Mouse (Mus musculus): ENCODE results near the gene Coro7.
"Not testable (repeated sequence)": the region's sequence is repeated elsewhere in the genome, so short reads cannot be mapped to it uniquely, and the experiment has no call there.

The Coro7 gene

GRCm38 (mm10) chr16:4680922-4681455, 1.4 kb upstream of the Coro7 start:
- DNase-seq, result not testable (repeated sequence)

GRCm38 (mm10) chr16:4678080-4678479, 1.5 kb downstream of the Coro7 start:
- no peak for DNase-seq

- DNase-seq, result no peak
Measured at GRCm38 (mm10) chr16:4676836-4677235, 2.7 kb downstream of the Coro7 start.

GRCm38 (mm10) chr16:4674091-4674490, 5.5 kb downstream of the Coro7 start:
- DNase-seq, result no peak

GRCm38 (mm10) chr16:4670317-4670716, 9.3 kb downstream of the Coro7 start:
- peak in 1 of 2 experiments; percentile 46 for DNase-seq

- peak; percentile 84 to 91 for DNase-seq
Measured at GRCm38 (mm10) chr16:4667190-4667808, 12.3 kb downstream of the Coro7 start.

GRCm38 (mm10) chr16:4665726-4666125, 13.9 kb downstream of the Coro7 start:
- peak in 1 of 2 experiments; percentile 72 for DNase-seq

- DNase-seq, result no peak
Measured at GRCm38 (mm10) chr16:4663806-4664205, 15.8 kb downstream of the Coro7 start.

- DNase-seq, result no peak
Measured at GRCm38 (mm10) chr16:4661605-4662004, 18.0 kb downstream of the Coro7 start.

- DNase-seq, result no peak
Measured at GRCm38 (mm10) chr16:4659326-4659725, 20.3 kb downstream of the Coro7 start.

GRCm38 (mm10) chr16:4658781-4659245, 20.8 kb downstream of the Coro7 start:
- DNase-seq, result no peak

- peak in 1 of 2 experiments; percentile 49 for DNase-seq
Measured at GRCm38 (mm10) chr16:4656571-4657081, 23.0 kb downstream of the Coro7 start.

- DNase-seq, result no peak
Measured at GRCm38 (mm10) chr16:4655764-4656570, 23.6 kb downstream of the Coro7 start.

- peak; percentile 67 to 70 for DNase-seq
Measured at GRCm38 (mm10) chr16:4655251-4655734, 24.3 kb downstream of the Coro7 start.

GRCm38 (mm10) chr16:4654706-4655105, 24.9 kb downstream of the Coro7 start:
- DNase-seq, result peak; percentile 76 to 83

- DNase-seq, result peak; percentile 55 to 80
Measured at GRCm38 (mm10) chr16:4652707-4653416, 26.7 kb downstream of the Coro7 start.

- no peak for DNase-seq
Measured at GRCm38 (mm10) chr16:4651624-4652023, 28.0 kb downstream of the Coro7 start.

- no peak for DNase-seq
Measured at GRCm38 (mm10) chr16:4651081-4651480, 28.5 kb downstream of the Coro7 start.

GRCm38 (mm10) chr16:4650161-4650560, 29.4 kb downstream of the Coro7 start:
- DNase-seq, result no peak

- DNase-seq, result no peak
Measured at GRCm38 (mm10) chr16:4649692-4650091, 29.9 kb downstream of the Coro7 start.

GRCm38 (mm10) chr16:4649211-4649610, 30.4 kb downstream of the Coro7 start:
- DNase-seq, result no peak

GRCm38 (mm10) chr16:4648416-4649023, 31.1 kb downstream of the Coro7 start:
- peak; percentile 76 for DNase-seq

All from kidney, adult 8-10 months (tissue).